Mouse (Mus musculus) left cerebral cortex, postnatal 25 days (tissue): ENCODE data around the gene Golph3. TPM values are rescaled to one million over a fixed set of nuclear protein-coding genes. Genes with fewer than 3 reads are reported as not detected.
"Not testable (repeated sequence)": the region's sequence is repeated elsewhere in the genome, so short reads cannot be mapped to it uniquely, and the experiment has no call there.

Source experiments
- DNase-seq, 2 experiments: peaks; one replicate each; pipeline ENCODE4 v3.0.0; 2022; ENCODE audit warnings: low spot score in 2 of 2, mixed read lengths in 1 of 2
- intact Hi-C: fragments of 180-260 bp; cut with DNase I; formaldehyde crosslinking; loops from one replicate; pipeline ENCODE4 v1.15.1; 2025
- total RNA-seq, 2 experiments: library from RNA; stranded (reverse); gene quantifications; 2 replicates each; pipeline ENCODE4 v1.2.3; 2021

Golph3 gene
- total RNA-seq, 2 experiments from 2014 or later: 104 TPM

DNA sequence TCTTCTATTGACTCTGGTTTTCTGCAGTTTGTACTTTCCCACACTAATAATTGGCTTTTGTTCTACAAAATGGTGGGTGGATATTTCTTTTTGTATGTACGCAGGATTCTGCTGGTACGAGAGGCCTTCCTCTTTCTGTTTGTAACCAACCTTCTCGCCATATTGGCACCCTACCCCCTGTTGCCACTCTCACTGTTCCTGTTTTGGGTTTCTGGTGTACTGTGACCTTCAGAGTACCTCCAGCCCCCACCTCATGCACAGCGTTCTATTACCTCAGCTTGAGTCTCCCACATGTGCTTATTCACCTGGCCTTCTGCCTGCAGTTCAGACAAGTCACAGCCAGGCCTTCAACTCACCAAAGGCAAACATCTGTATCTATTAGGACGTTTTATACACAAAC is 28.6 kb downstream of the Golph3 start:
- DNase-seq: no peak
- intact Hi-C loops: no loop called here

DNA sequence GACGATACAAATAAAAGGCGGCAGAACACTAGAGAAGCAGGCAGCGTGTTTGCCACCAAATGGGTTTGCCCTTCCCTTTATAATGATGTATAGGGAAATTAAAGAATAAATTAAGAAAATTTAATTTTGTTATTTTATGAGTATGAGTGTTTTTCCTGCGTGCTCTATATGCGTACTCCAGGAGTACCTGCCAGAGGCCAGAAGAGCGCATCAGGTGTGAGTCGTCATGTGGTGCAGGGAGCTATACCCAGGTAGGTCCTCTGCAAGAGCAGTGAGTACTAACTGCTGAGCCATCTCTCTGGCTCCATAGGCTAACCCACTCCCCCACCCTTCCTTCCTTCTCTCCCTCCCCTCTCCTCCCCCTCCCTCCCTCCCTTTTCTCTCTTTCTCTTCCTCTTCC is 30.2 kb downstream of the Golph3 start:
- intact Hi-C loops: no loop called here
- DNase-seq: no peak

DNA sequence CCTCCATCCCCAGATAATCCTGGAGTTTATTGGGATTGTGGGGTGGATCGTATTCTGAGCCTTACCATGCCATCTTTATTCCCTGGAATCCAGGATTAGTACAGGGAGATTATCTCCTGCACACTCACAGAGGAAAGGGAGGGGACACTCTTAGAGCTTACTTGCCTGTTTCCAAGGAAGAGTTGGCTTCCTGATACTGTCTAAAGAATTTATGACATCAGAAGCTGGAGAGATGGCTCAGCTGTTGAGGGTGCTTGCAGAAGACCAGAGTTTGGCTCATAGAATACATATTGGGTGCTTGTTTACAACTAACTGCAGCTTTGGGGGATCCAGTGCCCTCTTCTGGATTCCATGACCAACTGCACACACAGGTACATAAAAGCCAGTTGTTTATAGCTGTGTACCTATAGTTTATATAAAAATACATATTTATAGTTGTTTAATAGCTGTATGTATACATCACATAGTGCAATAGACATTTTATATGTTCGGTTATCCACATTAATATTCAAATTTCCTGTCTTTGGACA is 33.1 kb downstream of the Golph3 start:
- intact Hi-C loops: no loop called here
- DNase-seq: no peak

DNA sequence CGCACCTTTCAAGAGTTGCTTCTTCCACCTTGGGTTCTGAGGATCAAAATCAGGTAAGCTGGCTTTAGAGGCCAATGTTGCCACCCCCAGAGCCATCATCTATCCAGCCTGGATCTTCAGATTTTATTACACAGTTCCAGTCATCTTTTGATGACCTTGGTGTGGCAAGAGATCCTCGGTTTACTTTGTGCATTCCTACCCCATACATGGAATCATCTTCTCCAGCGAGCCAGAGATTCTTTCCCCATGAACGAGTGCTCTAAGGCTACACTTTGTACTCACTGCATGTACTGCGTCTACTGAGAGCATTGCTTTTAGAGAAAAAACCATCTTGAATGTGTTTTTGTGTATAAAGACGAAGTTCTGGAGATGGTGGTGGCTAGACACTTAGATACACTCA is 34.0 kb downstream of the Golph3 start:
- no peak for DNase-seq
- intact Hi-C loops: no loop called here

DNA sequence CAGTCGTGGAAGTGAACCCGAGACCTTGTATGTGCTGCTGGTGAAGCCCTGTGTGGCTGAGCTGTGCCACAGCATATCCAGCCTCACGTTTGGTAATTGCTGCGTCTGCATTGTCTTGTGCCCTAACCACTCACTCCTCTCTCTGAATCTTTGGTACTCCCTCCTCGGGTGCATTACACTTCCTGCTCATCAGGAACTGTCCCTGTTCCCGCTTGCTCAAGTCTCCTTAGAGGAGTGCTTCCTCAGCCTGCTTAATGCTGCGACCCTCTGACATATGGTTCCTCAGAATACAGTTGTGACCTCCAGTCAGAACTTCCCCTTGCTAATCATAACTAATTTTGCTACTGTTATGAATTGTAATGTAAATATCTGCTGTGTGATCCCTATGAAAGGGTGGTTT is 34.7 kb downstream of the Golph3 start:
- DNase-seq: no peak
- intact Hi-C loops: no loop called here

DNA sequence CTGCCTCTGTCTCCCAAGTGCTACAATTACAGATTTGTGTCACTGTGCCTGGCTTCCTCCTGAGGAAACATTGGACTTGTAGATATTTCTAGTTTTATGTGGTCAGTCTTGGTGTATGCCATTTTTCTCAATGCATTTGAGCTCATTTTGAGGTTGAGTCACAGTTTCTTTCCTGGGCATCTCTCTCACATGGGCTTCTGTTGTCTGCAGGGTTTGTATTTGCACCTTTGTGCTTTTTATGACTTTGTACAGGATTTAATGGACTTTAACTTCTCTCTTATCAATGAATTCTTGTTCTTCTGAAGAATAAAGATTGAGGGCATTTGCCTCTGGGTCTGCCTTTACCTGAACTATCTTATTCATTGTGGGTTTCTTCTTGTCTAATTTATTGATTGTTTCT is 36.2 kb downstream of the Golph3 start:
- intact Hi-C loops: no loop called here
- no peak for DNase-seq

DNA sequence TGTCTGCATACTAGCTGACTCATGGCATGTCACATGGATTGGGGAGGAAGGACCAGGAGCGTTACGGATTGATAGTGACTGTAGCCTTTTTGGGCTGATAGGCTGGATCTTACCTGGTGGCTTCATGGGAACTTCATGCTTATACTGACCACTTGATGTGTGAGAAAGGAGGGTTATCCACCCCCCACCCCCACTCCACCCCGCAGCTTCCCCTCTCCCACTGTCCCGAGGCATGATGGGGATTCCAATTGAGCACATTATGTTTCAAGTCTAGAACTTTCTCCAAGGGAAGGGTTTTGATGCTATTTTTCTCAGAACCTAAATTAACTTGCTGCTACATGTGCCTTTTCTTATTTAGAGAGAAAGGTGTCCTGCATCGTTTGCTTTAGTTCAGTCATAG is 37.1 kb downstream of the Golph3 start:
- intact Hi-C loops: no loop called here
- no peak for DNase-seq

DNA sequence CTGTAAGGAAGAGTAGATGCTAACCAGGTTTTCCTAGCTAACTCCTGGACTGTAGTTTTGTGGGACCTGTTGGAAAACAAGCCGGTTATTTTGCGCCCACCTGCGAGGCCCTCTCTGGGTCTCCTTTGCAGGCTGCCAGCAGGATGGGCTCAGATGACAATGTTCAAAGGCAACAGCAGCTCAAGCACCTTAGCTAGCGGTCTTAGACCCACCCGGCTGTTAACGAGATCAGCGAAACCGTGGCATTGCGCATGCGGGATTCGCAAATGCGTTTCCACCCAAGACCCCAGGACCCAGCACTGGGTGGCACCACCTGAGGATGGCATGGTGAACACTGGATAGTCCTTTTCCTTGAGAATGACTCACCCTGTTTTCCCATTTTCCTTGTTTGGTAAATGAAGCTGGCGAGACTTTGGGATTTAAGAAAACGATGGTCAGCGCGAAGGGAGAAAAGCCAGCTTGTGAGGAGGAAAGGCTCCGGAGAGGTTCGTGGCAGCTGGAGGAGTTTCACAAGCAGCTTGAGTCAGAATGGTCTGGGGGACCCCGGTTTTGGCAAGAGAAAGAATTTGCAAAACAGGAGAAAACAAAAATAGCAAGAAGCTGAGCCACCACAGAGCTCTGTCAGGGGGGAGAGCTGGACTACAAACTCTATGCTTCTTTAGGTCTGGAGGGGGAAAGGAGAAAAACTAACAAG is 39.4 kb downstream of the Golph3 start:
- intact Hi-C loops: no loop called here
- DNase-seq: no peak

DNA sequence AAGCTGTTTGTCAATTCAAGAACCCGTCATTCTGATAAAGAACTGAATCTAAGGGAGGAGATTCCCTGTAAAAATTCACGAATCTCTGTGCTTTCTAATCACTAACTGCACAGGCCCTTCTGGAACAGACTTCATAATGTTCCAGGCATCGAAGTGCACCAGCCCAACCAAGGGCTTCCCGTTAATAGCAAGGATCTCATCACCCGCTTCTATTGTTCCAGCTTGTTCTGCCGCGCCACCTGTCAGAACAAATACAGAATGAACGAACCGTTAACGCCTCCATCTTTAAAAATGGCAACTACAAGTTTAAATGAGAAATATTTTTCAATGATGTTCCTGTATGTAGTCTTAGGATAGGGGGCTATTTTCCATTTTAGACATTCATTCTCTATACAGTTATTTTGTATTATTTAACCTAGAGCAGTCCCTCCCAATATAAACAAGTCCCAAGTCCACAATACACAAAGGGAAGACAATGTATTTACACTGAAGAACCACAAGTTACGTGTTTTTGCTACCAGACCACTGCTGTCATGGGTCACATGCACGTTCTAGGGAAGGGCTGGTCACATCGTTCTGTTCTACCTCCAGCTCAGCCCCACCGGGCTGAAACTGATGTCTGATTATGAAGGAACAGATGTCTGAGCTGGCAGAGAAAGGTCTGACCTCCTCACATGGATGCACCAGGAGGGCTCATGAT is 40.9 kb downstream of the Golph3 start:
- intact Hi-C loops: no loop called here
- DNase-seq: no peak

DNA sequence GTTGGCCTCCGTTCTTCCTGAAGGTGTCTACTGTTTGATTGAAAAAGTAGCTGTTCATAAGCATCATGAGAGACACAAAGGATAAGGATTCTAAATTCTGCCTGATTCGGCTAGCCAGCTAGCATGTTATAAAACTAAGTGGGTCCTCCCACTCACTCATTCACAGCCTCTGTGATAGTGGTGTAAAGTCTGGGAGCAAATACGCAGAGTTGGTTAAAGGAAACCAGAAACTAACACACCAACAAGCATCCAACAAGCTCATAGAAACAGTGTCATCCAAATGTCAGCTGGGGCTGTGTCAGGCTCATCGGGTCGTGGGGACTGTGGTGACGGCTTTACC is 41.4 kb downstream of the Golph3 start:
- intact Hi-C loops: no loop called here
- peak; percentile 57 to 81 for DNase-seq

DNA sequence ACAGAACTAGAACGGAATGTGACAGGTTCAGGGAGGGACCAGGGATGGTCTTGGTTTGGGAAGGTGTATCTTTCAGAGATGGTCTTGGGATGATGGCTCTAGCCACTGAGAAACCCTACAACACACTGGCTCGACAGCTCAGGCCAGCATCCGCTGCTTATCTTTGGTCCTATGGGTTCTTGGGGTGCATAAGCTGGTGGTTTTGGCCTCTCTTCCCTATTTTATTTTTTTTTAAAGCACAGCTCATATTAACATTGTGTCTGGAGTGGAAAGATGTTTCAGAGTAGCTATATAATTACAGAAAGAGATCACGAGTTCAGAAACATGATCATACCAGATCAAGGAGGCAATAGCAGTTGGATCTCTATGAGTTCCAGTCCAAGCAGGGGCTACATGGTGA is 42.8 kb downstream of the Golph3 start:
- intact Hi-C loops: no loop called here
- DNase-seq: no peak

DNA sequence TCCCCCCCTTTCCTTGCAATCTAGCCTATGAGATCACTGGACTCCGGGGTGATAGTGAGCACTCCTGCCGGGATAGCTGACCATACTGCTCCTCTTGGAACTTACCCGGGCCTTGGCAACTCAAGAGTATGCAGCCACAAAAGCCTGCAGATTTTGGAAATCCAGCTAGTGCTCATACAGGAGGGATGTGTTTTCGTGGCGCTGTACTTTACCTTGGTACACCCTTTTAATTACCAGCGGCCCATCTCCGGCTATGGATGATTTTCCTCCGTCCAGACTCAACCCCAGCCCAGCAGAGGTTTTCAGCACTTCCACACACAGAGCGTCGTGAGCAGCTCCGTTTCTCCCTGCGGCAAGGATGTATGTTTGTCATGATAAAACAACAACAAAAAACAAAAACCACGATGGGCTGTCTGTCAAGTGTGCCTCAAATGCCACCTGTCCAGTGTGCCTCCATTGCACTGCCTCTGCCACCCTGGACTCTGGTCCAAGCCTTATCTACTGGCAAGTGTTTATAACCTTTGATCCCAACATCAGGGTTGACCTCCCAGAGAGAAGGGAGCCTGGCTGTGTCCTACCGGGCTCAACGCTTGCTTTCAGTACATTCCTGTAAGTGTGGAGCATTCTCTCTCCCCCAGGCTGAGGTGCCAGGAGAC is 44.3 kb downstream of the Golph3 start:
- intact Hi-C loops: no loop called here
- DNase-seq: no peak

DNA sequence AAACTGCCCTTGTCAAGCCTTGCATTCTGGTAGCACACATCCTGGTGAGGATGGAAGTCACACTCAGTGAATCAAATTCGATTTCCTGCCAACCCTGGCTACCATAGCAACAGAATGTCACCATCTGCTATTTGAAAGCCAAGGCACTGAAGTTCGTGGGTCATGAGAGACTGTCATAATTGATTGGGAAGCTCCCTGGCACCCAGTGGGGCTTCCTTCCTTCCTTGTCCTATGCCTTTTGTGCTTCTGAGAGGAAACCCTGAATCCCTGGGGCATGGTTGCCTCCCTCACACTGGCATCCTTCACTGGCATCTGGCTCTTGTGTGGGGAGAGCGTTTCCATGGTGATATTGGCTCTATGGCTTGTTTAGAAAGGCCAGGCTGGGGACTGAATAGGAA is 44.8 kb downstream of the Golph3 start:
- DNase-seq: peak; percentile 77 to 82
- intact Hi-C loops: no loop called here

DNA sequence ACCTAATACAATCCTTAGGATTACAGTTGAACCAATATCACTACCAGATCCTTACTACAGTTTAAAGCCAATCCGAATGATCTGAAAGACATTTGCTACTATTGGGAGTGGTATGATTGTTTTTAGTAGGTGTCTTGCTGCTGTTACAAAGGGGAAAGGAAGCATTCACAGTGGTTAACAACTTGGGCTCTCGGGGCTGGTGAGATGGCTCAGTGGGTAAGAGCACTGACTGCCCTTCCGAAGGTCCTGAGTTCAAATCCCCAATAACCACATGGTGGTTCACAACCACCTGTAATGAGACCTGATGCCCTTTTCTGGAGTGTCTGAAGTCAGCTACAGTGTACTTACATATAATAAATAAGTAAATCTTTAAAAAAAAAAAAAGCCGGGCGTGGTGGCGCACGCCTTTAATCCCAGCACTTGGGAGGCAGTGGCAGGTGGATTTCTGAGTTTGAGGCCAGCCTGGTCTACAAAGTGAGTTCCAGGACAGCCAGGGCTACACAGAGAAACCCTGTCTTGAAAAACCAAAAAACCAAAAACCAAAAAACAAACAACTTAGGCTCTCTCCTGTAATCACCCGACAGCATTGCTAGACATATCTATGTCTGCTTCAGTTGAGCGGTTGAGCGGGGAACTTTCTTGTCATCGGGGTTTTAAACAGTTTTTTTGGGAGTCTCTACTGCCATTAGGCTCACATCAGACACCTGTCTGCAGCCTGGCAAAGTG is 45.5 kb downstream of the Golph3 start:
- intact Hi-C loops, DNase-seq: not testable (repeated sequence)

DNA sequence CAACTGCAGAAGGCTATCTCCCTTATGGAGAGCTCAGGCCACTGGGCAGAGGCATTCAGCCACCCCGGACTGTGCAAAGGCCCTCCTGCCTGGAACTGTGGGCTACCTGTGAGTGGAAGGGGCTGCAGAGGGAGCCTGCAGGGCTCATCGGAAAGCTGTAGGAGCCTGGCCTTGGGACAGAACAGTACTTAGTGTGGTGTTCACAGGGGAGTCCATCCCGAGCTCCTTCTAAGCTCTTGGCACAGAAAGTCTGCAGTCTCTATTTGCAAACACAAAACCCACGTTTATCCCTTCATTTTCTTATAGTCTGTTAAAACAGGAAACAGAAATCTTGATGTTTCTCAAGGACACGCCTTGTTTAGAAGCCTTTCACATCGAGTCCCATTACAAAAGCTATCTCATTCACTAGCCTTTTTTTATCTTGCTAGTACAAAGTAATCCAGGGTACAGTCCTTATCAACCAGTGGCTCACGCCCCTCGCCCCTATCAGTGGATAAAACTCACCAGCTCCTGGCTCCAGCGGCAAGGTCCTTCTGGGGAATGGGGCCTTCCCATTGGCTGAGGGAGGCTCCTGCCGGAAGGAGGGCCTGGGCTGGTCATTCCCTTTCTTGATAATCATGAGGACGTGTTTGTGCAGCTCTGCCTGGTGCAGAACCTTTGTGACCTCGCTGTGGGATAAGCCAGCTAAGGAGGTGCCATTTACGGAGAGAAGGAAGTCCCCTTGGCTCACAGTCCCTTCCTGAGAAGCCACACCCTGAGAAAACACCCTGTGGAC is 46.2 kb downstream of the Golph3 start:
- intact Hi-C loops: no loop called here
- no peak for DNase-seq

DNA sequence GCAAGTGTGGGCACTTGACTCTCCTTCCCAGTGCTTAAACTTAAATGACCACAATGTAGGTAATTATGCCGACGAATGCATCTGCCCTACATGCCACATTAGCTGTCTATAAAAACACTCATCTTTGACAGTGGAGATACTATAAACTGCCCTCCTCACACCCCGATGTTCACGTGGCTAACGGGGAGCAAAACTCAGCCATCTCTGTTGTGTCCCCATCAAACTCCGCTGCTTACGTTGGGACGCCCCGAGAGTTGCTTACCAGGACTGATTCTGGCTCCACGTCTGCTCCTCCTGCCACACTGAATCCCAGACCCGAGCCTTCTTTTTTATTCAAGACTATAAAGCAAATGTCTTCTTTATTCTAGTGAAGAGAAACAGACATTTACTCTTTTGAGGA is 47.1 kb downstream of the Golph3 start:
- no peak for DNase-seq
- intact Hi-C loops: no loop called here

DNA sequence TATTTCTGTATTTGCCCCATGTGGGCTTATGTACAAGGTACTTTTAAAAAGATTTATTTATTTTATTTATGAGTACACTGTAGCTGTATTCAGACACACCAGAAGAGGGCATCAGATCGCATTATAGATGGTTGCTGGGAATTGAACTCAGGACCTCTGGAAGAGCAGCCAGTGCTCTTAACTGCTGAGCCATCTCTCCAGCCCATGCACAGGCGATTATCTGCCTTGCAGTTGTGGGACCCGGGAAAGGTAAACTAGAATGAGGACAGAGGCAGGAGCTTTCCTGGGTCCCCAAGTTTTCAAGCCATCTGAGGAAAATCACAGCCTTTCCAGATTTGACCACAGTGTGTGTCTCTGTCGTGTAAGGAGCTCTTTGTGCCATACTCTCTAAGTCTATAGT is 47.6 kb downstream of the Golph3 start:
- no peak for DNase-seq
- intact Hi-C loops: no loop called here

DNA sequence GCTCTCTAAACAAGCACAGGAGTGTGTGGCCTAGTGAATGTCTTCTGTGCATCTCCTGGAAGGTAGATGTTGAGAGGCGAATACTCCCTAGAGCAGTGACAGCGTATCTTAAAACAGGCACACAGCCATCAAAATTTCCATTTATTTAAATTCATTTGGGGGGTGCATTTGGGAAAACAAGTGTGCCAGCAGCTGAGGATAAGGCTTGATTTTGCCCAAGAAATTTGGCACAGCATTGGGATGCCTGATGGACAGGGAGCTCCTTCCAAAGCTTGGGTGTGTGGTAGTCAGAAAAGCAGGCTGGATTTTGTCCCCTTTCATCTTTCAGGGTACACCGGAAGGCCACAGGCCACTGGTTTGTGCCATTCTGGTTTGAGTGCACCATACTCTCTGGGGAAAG is 48.8 kb downstream of the Golph3 start:
- DNase-seq: no peak
- intact Hi-C loops: loop anchor here (2.0 to 5.0 kb wide), 2 partner anchors 207 to 427 kb away; no protein-coding TSS in a partner anchor

DNA sequence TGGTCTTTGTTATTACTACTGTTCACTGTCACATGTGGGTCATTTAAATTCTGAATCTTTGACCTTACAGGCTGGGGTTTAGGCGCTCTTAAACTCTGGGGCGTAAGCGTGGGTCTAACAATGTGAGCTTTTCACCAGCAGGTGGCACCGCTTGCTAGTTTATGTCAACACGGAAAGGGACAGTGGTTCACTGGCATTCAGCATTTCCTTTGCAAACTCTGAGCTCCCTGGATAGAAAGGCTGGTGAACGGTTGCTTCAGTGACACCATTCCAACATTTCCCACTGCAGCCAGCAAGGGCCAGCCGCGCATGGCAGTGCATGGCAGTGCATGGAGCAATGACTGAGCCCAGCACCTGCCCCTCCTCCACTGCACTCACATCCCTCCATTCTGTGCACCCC is 49.9 kb downstream of the Golph3 start:
- intact Hi-C loops: loop anchor here (2.0 to 5.0 kb wide), 2 partner anchors 206 to 426 kb away; no protein-coding TSS in a partner anchor
- DNase-seq: peak; percentile 69 to 84
